Mouse (Mus musculus): ENCODE measurements at regions not wholly inside any gene's neighbourhood (a gene's known extent, or its start where the extent isn't known, plus 50 kb on each side); places are given as distances from the start of the nearest gene placed in this dataset.
"Not testable (repeated sequence)": the region's sequence is repeated elsewhere in the genome, so short reads cannot be mapped to it uniquely, and the experiment has no call there.

- 79% methylated on average over 3 of the region's 3 CpGs for WGBS
- no peaks in the 10 kb centered on the region for H3K4me1 ChIP-seq (ENCODE audit: control insufficient read depth, insufficient read depth, low read length)
- H3K27ac ChIP-seq (ENCODE audit: insufficient read depth, low read length), result no peak overlapping the region
- H3K4me3 ChIP-seq (replicated peaks; ENCODE audit: insufficient read depth, low read depth, low read length), result no peak overlapping the region
- TF ChIP-seq CTCF (IDR thresholded peaks at IDR 0.05; ENCODE audit: borderline replicate concordance, insufficient read depth, low read depth, low read length) (no peak), POLR2A (IDR thresholded peaks at IDR 0.05; ENCODE audit: borderline replicate concordance, insufficient read depth, low read length) (no peak)
- no peaks in the 10 kb centered on the region for H3K27me3 ChIP-seq (ENCODE audit: control insufficient read depth, insufficient read depth, low read length)
- DNase-seq, result no peak
Observed at GRCm38 (mm10) chr16:8201306-8201705, 223.6 kb downstream of the Tmem114 start.

GRCm38 (mm10) chr16:8198771-8199562 is 226.0 kb downstream of the Tmem114 start:
- Histone ChIP-seq H3K4me1 (ENCODE audit: control insufficient read depth, insufficient read depth, low read length) (no peaks in the 10 kb centered on the region), H3K4me3 (replicated peaks; ENCODE audit: insufficient read depth, low read depth, low read length) (no peak overlapping the region), H3K27ac (ENCODE audit: insufficient read depth, low read length) (no peak overlapping the region), H3K27me3 (ENCODE audit: control insufficient read depth, insufficient read depth, low read length) (no peaks in the 10 kb centered on the region)
- no peak for DNase-seq
- WGBS, result 88% methylated on average over 12 of the region's 12 CpGs
- TF ChIP-seq POLR2A (IDR thresholded peaks at IDR 0.05; ENCODE audit: borderline replicate concordance, insufficient read depth, low read length) (no peak), CTCF (IDR thresholded peaks at IDR 0.05; ENCODE audit: borderline replicate concordance, insufficient read depth, low read depth, low read length) (no peak)

GRCm38 (mm10) chr16:8189472-8190240 is 235.3 kb downstream of the Tmem114 start:
- H3K27me3 ChIP-seq (ENCODE audit: control insufficient read depth, insufficient read depth, low read length), result no peaks in the 10 kb centered on the region
- H3K4me1 ChIP-seq (ENCODE audit: control insufficient read depth, insufficient read depth, low read length), result no peaks in the 10 kb centered on the region; the same call in 1 of the 2 replicates
- no peak for DNase-seq
- WGBS, result 66% methylated on average over 6 of the region's 6 CpGs
- TF ChIP-seq CTCF (IDR thresholded peaks at IDR 0.05; ENCODE audit: borderline replicate concordance, insufficient read depth, low read depth, low read length), result no peak
- no peak for TF ChIP-seq POLR2A (IDR thresholded peaks at IDR 0.05; ENCODE audit: borderline replicate concordance, insufficient read depth, low read length)
- H3K4me3 ChIP-seq (replicated peaks; ENCODE audit: insufficient read depth, low read depth, low read length), result no peak overlapping the region
- H3K27ac ChIP-seq (ENCODE audit: insufficient read depth, low read length), result no peak overlapping the region

- 86% methylated on average over 1 of the region's 1 CpGs for WGBS
Observed at GRCm38 (mm10) chr16:8189071-8189470, 235.9 kb downstream of the Tmem114 start.

GRCm38 (mm10) chr16:8188505-8188904 is 236.4 kb downstream of the Tmem114 start:
- no peak overlapping the region for H3K4me3 ChIP-seq (replicated peaks; ENCODE audit: insufficient read depth, low read depth, low read length)
- H3K4me1 ChIP-seq (ENCODE audit: control insufficient read depth, insufficient read depth, low read length), result no peaks in the 10 kb centered on the region; the same call in 1 of the 2 replicates
- whole genome bisulfite sequencing, result 36% methylated on average over 4 of the region's 4 CpGs
- DNase-seq, result peak in 1 of 2 experiments; percentile 1
- TF ChIP-seq POLR2A (IDR thresholded peaks at IDR 0.05; ENCODE audit: borderline replicate concordance, insufficient read depth, low read length) (no peak), CTCF (IDR thresholded peaks at IDR 0.05; ENCODE audit: borderline replicate concordance, insufficient read depth, low read depth, low read length) (no peak)
- H3K27ac ChIP-seq (ENCODE audit: insufficient read depth, low read length), result no peak overlapping the region
- H3K27me3 ChIP-seq (ENCODE audit: control insufficient read depth, insufficient read depth, low read length), result no peaks in the 10 kb centered on the region

More at GRCm38 (mm10) chr16:8189071-8189470, 235.9 kb downstream of the Tmem114 start:
- no peaks in the 10 kb centered on the region; the same call in 1 of the 2 replicates for H3K4me1 ChIP-seq (ENCODE audit: control insufficient read depth, insufficient read depth, low read length)
- no peak for TF ChIP-seq CTCF (IDR thresholded peaks at IDR 0.05; ENCODE audit: borderline replicate concordance, insufficient read depth, low read depth, low read length)
- no peaks in the 10 kb centered on the region for H3K27me3 ChIP-seq (ENCODE audit: control insufficient read depth, insufficient read depth, low read length)
- no peak overlapping the region for H3K27ac ChIP-seq (ENCODE audit: insufficient read depth, low read length)
- no peak for DNase-seq
- H3K4me3 ChIP-seq (replicated peaks; ENCODE audit: insufficient read depth, low read depth, low read length), result no peak overlapping the region

- no peaks in the 10 kb centered on the region; the same call in 1 of the 2 replicates for H3K27me3 ChIP-seq (ENCODE audit: control insufficient read depth, insufficient read depth, low read length)
- H3K27ac ChIP-seq (ENCODE audit: insufficient read depth, low read length), result no peak overlapping the region
- TF ChIP-seq CTCF (IDR thresholded peaks at IDR 0.05; ENCODE audit: borderline replicate concordance, insufficient read depth, low read depth, low read length) (no peak), POLR2A (IDR thresholded peaks at IDR 0.05; ENCODE audit: borderline replicate concordance, insufficient read depth, low read length) (no peak)
- H3K4me1 ChIP-seq (ENCODE audit: control insufficient read depth, insufficient read depth, low read length), result no peaks in the 10 kb centered on the region; the same call in 1 of the 2 replicates
- DNase-seq, result no peak
- 80% methylated on average over 6 of the region's 6 CpGs for WGBS
- H3K4me3 ChIP-seq (replicated peaks; ENCODE audit: insufficient read depth, low read depth, low read length), result no peak overlapping the region
Observed at GRCm38 (mm10) chr16:8184781-8185180, 240.2 kb downstream of the Tmem114 start.

- H3K4me3 ChIP-seq (replicated peaks; ENCODE audit: insufficient read depth, low read depth, low read length), result no peak overlapping the region
- H3K4me1 ChIP-seq (ENCODE audit: control insufficient read depth, insufficient read depth, low read length), result no peaks in the 10 kb centered on the region; the same call in 1 of the 2 replicates
- no peak for TF ChIP-seq CTCF (IDR thresholded peaks at IDR 0.05; ENCODE audit: borderline replicate concordance, insufficient read depth, low read depth, low read length)
- TF ChIP-seq POLR2A (IDR thresholded peaks at IDR 0.05; ENCODE audit: borderline replicate concordance, insufficient read depth, low read length), result no peak
- H3K27ac ChIP-seq (ENCODE audit: insufficient read depth, low read length), result no peak overlapping the region
- DNase-seq, result peak; percentile 37 to 79
- 0% methylated on average over 1 of the region's 1 CpGs for WGBS
- no peaks in the 10 kb centered on the region; the same call in 1 of the 2 replicates for H3K27me3 ChIP-seq (ENCODE audit: control insufficient read depth, insufficient read depth, low read length)
Observed at GRCm38 (mm10) chr16:8178946-8179345, 246.0 kb downstream of the Tmem114 start.

- 98% methylated on average over 7 of the region's 7 CpGs for WGBS
- H3K4me3 ChIP-seq (replicated peaks; ENCODE audit: insufficient read depth, low read depth, low read length); H3K4me1 ChIP-seq (ENCODE audit: control insufficient read depth, insufficient read depth, low read length); DNase-seq; H3K27me3 ChIP-seq (ENCODE audit: control insufficient read depth, insufficient read depth, low read length); H3K27ac ChIP-seq (ENCODE audit: insufficient read depth, low read length): not testable (repeated sequence)
Observed at GRCm38 (mm10) chr16:8177226-8177625, 247.7 kb downstream of the Tmem114 start.

Measured in cerebellum, adult 2 months (tissue).